Mouse (Mus musculus) heart, embryonic 10.5 days (tissue): ENCODE data around the gene Nav2. TPM values are rescaled to one million over a fixed set of nuclear protein-coding genes. Genes with fewer than 3 reads are reported as not detected.

Experiments
- DNase-seq: peaks from one replicate; pipeline ENCODE4 v3.0.0-alpha.2; 2017; ENCODE audit warnings: low spot score
- H3K27ac ChIP-seq: fragments of 300-500 bp; sonication (generic); 2 replicates; pipeline ENCODE4 v1.5.1; 2016; ENCODE audit warnings: mild to moderate bottlenecking
- H3K27me3 ChIP-seq: fragments of 300-500 bp; sonication (generic); 2 replicates; pipeline ENCODE4 v1.6.1; 2016; ENCODE audit warnings: mild to moderate bottlenecking; ENCODE audit not compliant: poor library complexity, insufficient read depth, severe bottlenecking
- H3K36me3 ChIP-seq: fragments of 300-500 bp; sonication (generic); 2 replicates; pipeline ENCODE4 v1.6.1; 2016; ENCODE audit warnings: mild to moderate bottlenecking, moderate library complexity
- H3K4me1 ChIP-seq: fragments of 300-500 bp; sonication (generic); 2 replicates; pipeline ENCODE4 v1.6.1; 2016; ENCODE audit warnings: mild to moderate bottlenecking
- H3K4me3 ChIP-seq: fragments of 300-500 bp; sonication (generic); 2 replicates; pipeline ENCODE4 v1.5.1; 2016; ENCODE audit warnings: mild to moderate bottlenecking, moderate library complexity
- H3K9me3 ChIP-seq: fragments of 300-500 bp; sonication (generic); 2 replicates; pipeline ENCODE4 v1.6.1; 2016; ENCODE audit warnings: mild to moderate bottlenecking, moderate library complexity
- WGBS: fragments of 180-500 bp; shearing (Covaris S2); methylation state at CpG from one replicate; pipeline ENCODE4 v1.1.7; 2016; 5-methylcytosine and 5-hydroxymethylcytosine counted together
- polyA plus RNA-seq: library from polyadenylated mRNA; unstranded; fragments of >200 nt; fragmentation: Nextera tagmentation; extraction: Ambion mirVana; gene quantifications from 2 replicates; pipeline ENCODE4 v1.2.1, GENCODE M21; 2016

Gene Nav2
- polyA plus RNA-seq, 1 experiment from 2014 or later, result 23.3 TPM

- Histone ChIP-seq H3K27ac (peak overlapping the region; percentile 52; the same call in 1 of the 2 replicates), H3K4me3 (no peak overlapping the region), H3K27me3 (no peaks in the 10 kb centered on the region), H3K36me3 (no peaks in the 10 kb centered on the region), H3K9me3 (no peaks in the 10 kb centered on the region), H3K4me1 (peaks cover 29% of the 10 kb centered on the region; the same call in 1 of the 2 replicates)
- 39% methylated on average over 11 of the region's 11 CpGs for WGBS
- DNase-seq, result no peak
Observed at GRCm38 (mm10) chr7:48918389-48918788, 9.9 kb downstream of the Nav2 start.

- Histone ChIP-seq H3K27me3 (no peaks in the 10 kb centered on the region), H3K27ac (no peak overlapping the region), H3K4me1 (peaks cover 31% of the 10 kb centered on the region), H3K9me3 (no peaks in the 10 kb centered on the region), H3K36me3 (no peaks in the 10 kb centered on the region), H3K4me3 (no peak overlapping the region)
- no peak for DNase-seq
- WGBS, result 75% methylated on average over 10 of the region's 10 CpGs
Observed at GRCm38 (mm10) chr7:48923620-48924019, 15.1 kb downstream of the Nav2 start.

GRCm38 (mm10) chr7:48925214-48925613 lies 16.7 kb downstream of the Nav2 start:
- 37% methylated on average over 3 of the region's 3 CpGs for WGBS

GRCm38 (mm10) chr7:48928364-48928763 lies 19.8 kb downstream of the Nav2 start:
- H3K36me3 ChIP-seq, result no peaks in the 10 kb centered on the region
- 0 out of 2 replicates have a peak overlapping the region, but pooled peaks have one; percentile 42 for H3K27ac ChIP-seq
- H3K4me1 ChIP-seq, result peaks cover 46% of the 10 kb centered on the region
- no peaks in the 10 kb centered on the region for H3K9me3 ChIP-seq
- no peak overlapping the region for H3K4me3 ChIP-seq
- DNase-seq, result no peak
- H3K27me3 ChIP-seq, result no peaks in the 10 kb centered on the region
- 14% methylated on average over 3 of the region's 3 CpGs for WGBS

More at GRCm38 (mm10) chr7:48925214-48925613, 16.7 kb downstream of the Nav2 start:
- Histone ChIP-seq H3K9me3 (no peaks in the 10 kb centered on the region), H3K36me3 (no peaks in the 10 kb centered on the region), H3K27ac (peak overlapping the region; percentile 78), H3K4me1 (peaks cover 35% of the 10 kb centered on the region), H3K4me3 (no peak overlapping the region), H3K27me3 (no peaks in the 10 kb centered on the region)
- no peak for DNase-seq

GRCm38 (mm10) chr7:48930399-48930798 lies 21.9 kb downstream of the Nav2 start:
- WGBS, result 67% methylated on average over 5 of the region's 5 CpGs
- no peaks in the 10 kb centered on the region for H3K27me3 ChIP-seq
- H3K4me1 ChIP-seq, result peaks cover 29% of the 10 kb centered on the region
- no peak for DNase-seq
- no peaks in the 10 kb centered on the region for H3K36me3 ChIP-seq
- H3K4me3 ChIP-seq, result no peak overlapping the region
- H3K9me3 ChIP-seq, result no peaks in the 10 kb centered on the region
- no peak overlapping the region for H3K27ac ChIP-seq

- no peak for DNase-seq
- Histone ChIP-seq H3K27ac (0 out of 2 replicates have a peak overlapping the region, but pooled peaks have one; percentile 7), H3K9me3 (no peaks in the 10 kb centered on the region), H3K4me3 (no peak overlapping the region), H3K36me3 (no peaks in the 10 kb centered on the region), H3K27me3 (no peaks in the 10 kb centered on the region), H3K4me1 (peaks cover 18% of the 10 kb centered on the region; the same call in 1 of the 2 replicates)
- 83% methylated on average over 2 of the region's 2 CpGs for WGBS
Observed at GRCm38 (mm10) chr7:48932138-48932537, 23.6 kb downstream of the Nav2 start.

- peak overlapping the region; percentile 22; the same call in 1 of the 2 replicates for H3K27ac ChIP-seq
- H3K4me1 ChIP-seq, result peaks cover 13% of the 10 kb centered on the region; the same call in 1 of the 2 replicates
- H3K9me3 ChIP-seq, result no peaks in the 10 kb centered on the region
- no peaks in the 10 kb centered on the region for H3K27me3 ChIP-seq
- no peaks in the 10 kb centered on the region for H3K36me3 ChIP-seq
- no peak overlapping the region for H3K4me3 ChIP-seq
- no peak for DNase-seq
- WGBS, result 80% methylated on average over 2 of the region's 2 CpGs
Observed at GRCm38 (mm10) chr7:48934816-48935215, 26.3 kb downstream of the Nav2 start.

GRCm38 (mm10) chr7:48937562-48937961 lies 29.0 kb downstream of the Nav2 start:
- no peak overlapping the region for H3K27ac ChIP-seq
- DNase-seq, result no peak
- 70% methylated on average over 11 of the region's 11 CpGs for WGBS
- no peaks in the 10 kb centered on the region for H3K9me3 ChIP-seq
- no peaks in the 10 kb centered on the region for H3K36me3 ChIP-seq
- H3K4me3 ChIP-seq, result no peak overlapping the region
- H3K27me3 ChIP-seq, result no peaks in the 10 kb centered on the region
- peaks cover 7% of the 10 kb centered on the region; the same call in 1 of the 2 replicates for H3K4me1 ChIP-seq

- no peaks in the 10 kb centered on the region for H3K9me3 ChIP-seq
- no peaks in the 10 kb centered on the region for H3K36me3 ChIP-seq
- no peaks in the 10 kb centered on the region for H3K27me3 ChIP-seq
- no peak for DNase-seq
- H3K4me3 ChIP-seq, result no peak overlapping the region
- H3K4me1 ChIP-seq, result 0 out of 2 replicates have a peak, but pooled peaks cover 2% of the 10 kb centered on the region
- H3K27ac ChIP-seq, result no peak overlapping the region
- 33% methylated on average over 4 of the region's 4 CpGs for whole genome bisulfite sequencing
Observed at GRCm38 (mm10) chr7:48938190-48938589, 29.7 kb downstream of the Nav2 start.

- WGBS, result 69% methylated on average over 4 of the region's 4 CpGs
- no peaks in the 10 kb centered on the region for H3K9me3 ChIP-seq
- no peak overlapping the region for H3K27ac ChIP-seq
- H3K27me3 ChIP-seq, result no peaks in the 10 kb centered on the region; the same call in none of the 2 replicates
- no peak overlapping the region for H3K4me3 ChIP-seq
- H3K36me3 ChIP-seq, result no peaks in the 10 kb centered on the region
- H3K4me1 ChIP-seq, result peaks cover 13% of the 10 kb centered on the region; the same call in 1 of the 2 replicates
- DNase-seq, result no peak
Observed at GRCm38 (mm10) chr7:48948381-48949108, 40.0 kb downstream of the Nav2 start.

- peaks cover 32% of the 10 kb centered on the region for H3K27me3 ChIP-seq
- no peaks in the 10 kb centered on the region for H3K36me3 ChIP-seq
- no peak overlapping the region for H3K4me3 ChIP-seq
- no peak overlapping the region for H3K27ac ChIP-seq
- 70% methylated on average over 5 of the region's 5 CpGs for WGBS
- no peak for DNase-seq
- H3K4me1 ChIP-seq, result peaks cover 14% of the 10 kb centered on the region
- H3K9me3 ChIP-seq, result no peaks in the 10 kb centered on the region
Observed at GRCm38 (mm10) chr7:48954501-48954900, 46.0 kb downstream of the Nav2 start.

GRCm38 (mm10) chr7:48958528-48959315 lies 50.2 kb downstream of the Nav2 start:
- Histone ChIP-seq H3K9me3 (no peaks in the 10 kb centered on the region), H3K36me3 (no peaks in the 10 kb centered on the region), H3K4me1 (peaks cover 44% of the 10 kb centered on the region), H3K27ac (no peak overlapping the region), H3K27me3 (peaks cover 73% of the 10 kb centered on the region), H3K4me3 (peak overlapping the region; percentile 59)
- peak; percentile 94 for DNase-seq
- 3% methylated on average over 32 of the region's 32 CpGs for WGBS

GRCm38 (mm10) chr7:48959316-48959661 lies 50.8 kb downstream of the Nav2 start:
- peaks cover 49% of the 10 kb centered on the region for H3K4me1 ChIP-seq
- peaks cover 78% of the 10 kb centered on the region for H3K27me3 ChIP-seq
- no peaks in the 10 kb centered on the region for H3K36me3 ChIP-seq
- WGBS, result 21% methylated on average over 13 of the region's 13 CpGs
- DNase-seq, result no peak
- H3K27ac ChIP-seq, result no peak overlapping the region
- peak overlapping the region; percentile 59 for H3K4me3 ChIP-seq
- no peaks in the 10 kb centered on the region for H3K9me3 ChIP-seq
